Mouse (Mus musculus): Measurements from ENCODE around the gene Pip4k2c. TPM values are rescaled to one million over a fixed set of nuclear protein-coding genes. Genes with fewer than 3 reads are reported as not detected.
A peak's percentile ranks its signal among the peaks of the same experiment; 100 is the strongest.

Pip4k2c gene
- total and polyA plus RNA-seq, 3 experiments = 126 to 141 (median 130) TPM

DNA sequence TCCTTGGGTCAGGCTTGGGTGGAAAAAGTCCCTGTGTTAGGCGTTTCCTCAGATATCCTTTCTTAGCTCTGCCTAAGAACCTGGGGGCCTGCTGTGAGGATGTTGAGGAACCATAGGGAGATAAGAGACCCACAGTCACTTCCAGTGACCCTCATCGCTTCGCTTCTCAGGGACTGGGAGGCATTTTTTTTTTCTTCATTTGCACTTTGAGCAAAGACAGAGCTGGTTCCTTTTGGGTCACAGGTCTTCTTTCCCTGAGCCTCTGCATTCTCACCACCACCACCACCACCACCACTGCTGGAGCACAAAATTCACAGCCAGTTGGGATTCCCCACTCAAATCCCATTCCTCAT is 30.7 kb downstream of the Pip4k2c start:
- Histone ChIP-seq H3K4me3 (ENCODE audit: low read depth, low read length) (no peak overlapping the region; the same call in 1 of the 2 replicates), H3K36me3 (replicated peaks) (peaks cover 45% of the 10 kb centered on the region), H3K4me1 (ENCODE audit: insufficient read depth, low read depth, low read length) (peaks cover 94% of the 10 kb centered on the region), H3K27me3 (ENCODE audit: insufficient read depth, low read length) (peaks cover 11% of the 10 kb centered on the region; the same call in 1 of the 2 replicates), H3K9me3 (replicated peaks) (peaks cover 7% of the 10 kb centered on the region)
- DNase-seq (ENCODE audit: low spot score) = no peak
- ATAC-seq (ENCODE audit: extremely low read depth, insufficient number of reproducible peaks, low FRiP score, poor library complexity, severe bottlenecking) = no peak
- no peak for TF ChIP-seq TAL1 (conservative IDR thresholded peaks at IDR 0.05; ENCODE audit: low read depth, low read length)
- TF ChIP-seq CTCF (IDR thresholded peaks at IDR 0.05; ENCODE audit: low read depth, low read length) = no peak
- TF ChIP-seq GATA2 (IDR thresholded peaks at IDR 0.05; ENCODE audit: borderline replicate concordance, low read depth, low read length) = no peak
- no peak for TF ChIP-seq POLR2AphosphoS5 (IDR thresholded peaks at IDR 0.05; ENCODE audit: insufficient replicate concordance, low read depth, low read length)
- TF ChIP-seq GATA1 (IDR thresholded peaks at IDR 0.05; ENCODE audit: borderline replicate concordance, low read length) = no peak

DNA sequence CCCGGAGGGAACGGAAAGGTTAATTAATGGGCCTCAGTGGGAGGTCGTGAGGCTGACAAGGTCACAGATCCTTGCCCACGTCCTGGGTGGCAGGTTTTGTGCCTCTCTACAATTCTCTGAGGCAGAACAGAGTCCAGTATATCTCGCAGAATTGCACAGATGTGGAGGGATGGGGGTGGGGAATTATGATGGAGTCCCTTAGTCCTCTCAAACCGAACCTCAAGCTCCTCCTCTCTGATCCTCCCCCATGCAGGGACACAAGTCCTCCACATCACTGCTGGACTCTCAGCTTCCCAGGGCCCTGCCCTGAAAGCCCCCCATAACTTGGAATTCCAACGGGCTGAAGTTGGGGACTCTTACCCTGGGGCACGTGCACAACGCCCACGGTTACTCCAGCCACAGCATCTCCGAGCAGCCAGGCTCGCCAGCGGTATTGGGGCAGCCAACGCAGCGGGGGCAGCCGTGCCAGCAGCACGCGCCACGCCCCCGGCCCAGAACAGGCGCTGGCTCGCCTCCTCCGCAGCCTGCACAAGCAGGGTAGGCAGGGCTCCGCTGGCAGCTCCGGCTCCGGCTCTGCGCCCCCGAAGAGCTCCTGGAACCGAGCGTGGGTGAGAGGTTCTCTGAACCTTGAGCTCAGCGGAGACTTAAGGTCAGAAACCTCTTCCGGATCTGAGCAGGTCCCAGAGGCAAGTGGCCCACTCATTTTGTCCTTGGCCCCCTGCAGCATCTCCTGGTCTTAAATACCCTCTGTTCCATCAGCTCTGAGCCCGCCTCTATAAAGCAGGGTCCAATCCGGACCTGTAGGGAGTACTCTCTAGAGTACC is 31.3 kb downstream of the Pip4k2c start, which contains the start of gene Slc26a10:
Gene Slc26a10 (minus strand): TSS at position 775 of the 824 bp plus-strand sequence.
- no peak for DNase-seq (ENCODE audit: low spot score)
- Histone ChIP-seq H3K27me3 (ENCODE audit: insufficient read depth, low read length) (peaks cover 11% of the 10 kb centered on the region; the same call in 1 of the 2 replicates), H3K36me3 (replicated peaks) (peaks cover 39% of the 10 kb centered on the region), H3K4me1 (ENCODE audit: insufficient read depth, low read depth, low read length) (peaks cover 91% of the 10 kb centered on the region), H3K4me3 (ENCODE audit: low read depth, low read length) (peak within 1 kb of the TSS; percentile 68; the same call in 1 of the 2 replicates), H3K9me3 (replicated peaks) (peaks cover 7% of the 10 kb centered on the region)
- TF ChIP-seq TAL1 (conservative IDR thresholded peaks at IDR 0.05; ENCODE audit: low read depth, low read length) (no peak), POLR2AphosphoS5 (IDR thresholded peaks at IDR 0.05; ENCODE audit: insufficient replicate concordance, low read depth, low read length) (no peak), CTCF (IDR thresholded peaks at IDR 0.05; ENCODE audit: low read depth, low read length) (no peak), GATA1 (IDR thresholded peaks at IDR 0.05; ENCODE audit: borderline replicate concordance, low read length) (no peak), GATA2 (IDR thresholded peaks at IDR 0.05; ENCODE audit: borderline replicate concordance, low read depth, low read length) (no peak)
- ATAC-seq (ENCODE audit: extremely low read depth, insufficient number of reproducible peaks, low FRiP score, poor library complexity, severe bottlenecking) = no peak

- Histone ChIP-seq H3K4me3 (ENCODE audit: low read depth, low read length) (peak overlapping the region; percentile 67; the same call in 1 of the 2 replicates), H3K4me1 (ENCODE audit: insufficient read depth, low read depth, low read length) (peaks cover 91% of the 10 kb centered on the region), H3K27me3 (ENCODE audit: insufficient read depth, low read length) (peaks cover 11% of the 10 kb centered on the region; the same call in 1 of the 2 replicates), H3K36me3 (replicated peaks) (peaks cover 38% of the 10 kb centered on the region), H3K9me3 (replicated peaks) (peaks cover 7% of the 10 kb centered on the region)
- ATAC-seq (ENCODE audit: extremely low read depth, insufficient number of reproducible peaks, low FRiP score, poor library complexity, severe bottlenecking) (no peak), DNase-seq (ENCODE audit: low spot score) (no peak)
- no peak for TF ChIP-seq CTCF (IDR thresholded peaks at IDR 0.05; ENCODE audit: low read depth, low read length)
- TF ChIP-seq POLR2AphosphoS5 (IDR thresholded peaks at IDR 0.05; ENCODE audit: insufficient replicate concordance, low read depth, low read length) = no peak
- no peak for TF ChIP-seq GATA1 (IDR thresholded peaks at IDR 0.05; ENCODE audit: borderline replicate concordance, low read length)
- TF ChIP-seq GATA2 (IDR thresholded peaks at IDR 0.05; ENCODE audit: borderline replicate concordance, low read depth, low read length) = no peak
- no peak for TF ChIP-seq TAL1 (conservative IDR thresholded peaks at IDR 0.05; ENCODE audit: low read depth, low read length)
Measured at GRCm38 (mm10) chr10:127178286-127179027, 32.9 kb downstream of the Pip4k2c start.

DNA sequence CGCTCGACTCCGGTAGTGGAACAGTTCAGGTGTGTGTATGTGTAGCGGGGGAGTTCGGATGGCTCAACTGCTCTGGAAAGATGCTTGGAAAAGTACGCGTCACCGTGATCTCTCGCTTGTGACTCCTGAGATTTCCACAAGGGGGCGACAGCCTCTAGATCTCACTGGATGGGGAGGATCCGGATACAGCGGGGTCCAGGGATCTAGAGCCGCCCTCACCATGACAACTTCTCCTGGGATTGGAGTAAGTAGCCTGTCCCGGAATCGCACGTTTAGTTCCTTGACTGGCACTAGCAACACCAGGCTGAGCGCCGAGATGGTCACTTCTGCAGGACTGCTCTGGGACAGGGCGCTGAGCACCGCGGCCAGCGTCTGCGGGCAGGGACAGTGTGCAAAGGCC is 33.7 kb downstream of the Pip4k2c start:
- ATAC-seq (ENCODE audit: extremely low read depth, insufficient number of reproducible peaks, low FRiP score, poor library complexity, severe bottlenecking) (0 out of 2 replicates have a peak, but pooled peaks have one; percentile 43), DNase-seq (ENCODE audit: low spot score) (peak; percentile 82)
- Histone ChIP-seq H3K9me3 (replicated peaks) (peaks cover 7% of the 10 kb centered on the region), H3K36me3 (replicated peaks) (peaks cover 38% of the 10 kb centered on the region), H3K27me3 (ENCODE audit: insufficient read depth, low read length) (peaks cover 11% of the 10 kb centered on the region; the same call in 1 of the 2 replicates), H3K4me1 (ENCODE audit: insufficient read depth, low read depth, low read length) (peaks cover 91% of the 10 kb centered on the region), H3K4me3 (ENCODE audit: low read depth, low read length) (peak overlapping the region; percentile 67)
- no peak for TF ChIP-seq GATA2 (IDR thresholded peaks at IDR 0.05; ENCODE audit: borderline replicate concordance, low read depth, low read length)
- TF ChIP-seq TAL1 (conservative IDR thresholded peaks at IDR 0.05; ENCODE audit: low read depth, low read length) = no peak
- no peak for TF ChIP-seq POLR2AphosphoS5 (IDR thresholded peaks at IDR 0.05; ENCODE audit: insufficient replicate concordance, low read depth, low read length)
- TF ChIP-seq CTCF (IDR thresholded peaks at IDR 0.05; ENCODE audit: low read depth, low read length) = peak; percentile 63
- TF ChIP-seq GATA1 (IDR thresholded peaks at IDR 0.05; ENCODE audit: borderline replicate concordance, low read length) = no peak

GRCm38 (mm10) chr10:127177235-127177634 is 34.1 kb downstream of the Pip4k2c start:
- Histone ChIP-seq H3K36me3 (replicated peaks) (peaks cover 38% of the 10 kb centered on the region), H3K9me3 (replicated peaks) (peaks cover 7% of the 10 kb centered on the region), H3K27me3 (ENCODE audit: insufficient read depth, low read length) (peaks cover 11% of the 10 kb centered on the region; the same call in 1 of the 2 replicates), H3K4me1 (ENCODE audit: insufficient read depth, low read depth, low read length) (peaks cover 91% of the 10 kb centered on the region), H3K4me3 (ENCODE audit: low read depth, low read length) (peak overlapping the region; percentile 67; the same call in 1 of the 2 replicates)
- no peak for ATAC-seq (ENCODE audit: extremely low read depth, insufficient number of reproducible peaks, low FRiP score, poor library complexity, severe bottlenecking)
- no peak for DNase-seq (ENCODE audit: low spot score)
- TF ChIP-seq GATA1 (IDR thresholded peaks at IDR 0.05; ENCODE audit: borderline replicate concordance, low read length) (no peak), CTCF (IDR thresholded peaks at IDR 0.05; ENCODE audit: low read depth, low read length) (no peak), TAL1 (conservative IDR thresholded peaks at IDR 0.05; ENCODE audit: low read depth, low read length) (no peak), POLR2AphosphoS5 (IDR thresholded peaks at IDR 0.05; ENCODE audit: insufficient replicate concordance, low read depth, low read length) (no peak; the same call in 1 of the 2 replicates), GATA2 (IDR thresholded peaks at IDR 0.05; ENCODE audit: borderline replicate concordance, low read depth, low read length) (no peak)

Data from G1E (cell line).